Mouse (Mus musculus): ENCODE measurements around the gene Slc1a4. TPM values are rescaled to one million over a fixed set of nuclear protein-coding genes. Genes with fewer than 3 reads are reported as not detected.

Slc1a4 gene
- polyA plus RNA-seq, 1 experiment from 2014 or later, result 17.2 TPM

DNA sequence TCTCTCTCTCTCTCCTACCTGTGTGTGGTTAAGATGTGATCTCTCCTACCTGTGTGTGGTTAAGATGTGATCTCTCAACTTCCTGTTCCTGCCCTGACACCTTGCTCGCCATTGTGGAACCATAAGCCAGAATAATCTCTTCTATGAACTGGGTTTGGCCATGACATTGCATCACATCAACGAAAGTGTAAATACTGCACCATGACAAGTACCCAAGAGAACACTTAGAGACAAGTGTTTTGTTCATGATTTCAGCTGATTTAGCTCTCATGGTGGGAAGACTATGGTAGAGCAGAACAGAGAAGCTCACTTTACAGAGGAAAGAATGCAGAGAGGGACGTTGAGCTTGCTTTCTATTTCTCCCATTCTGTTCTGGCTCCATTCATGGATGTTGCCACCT, 48.0 kb downstream of the Slc1a4 start:
- ATAC-seq (replicated peaks; ENCODE audit: low FRiP score, low TSS enrichment, low read depth) (no peak), DNase-seq (ENCODE audit: low spot score) (no peak)
- H3K4me1 ChIP-seq (replicated peaks; ENCODE audit: control insufficient read depth, insufficient read depth, low read length), result no peaks in the 10 kb centered on the region
- H3K36me3 ChIP-seq (ENCODE audit: control insufficient read depth, insufficient read depth, low read length), result no peaks in the 10 kb centered on the region
- H3K27me3 ChIP-seq (replicated peaks; ENCODE audit: control insufficient read depth, insufficient read depth, low read length), result no peaks in the 10 kb centered on the region
- WGBS, result 82% methylated on average over 3 of the region's 3 CpGs
- no peak overlapping the region for H3K9ac ChIP-seq (ENCODE audit: low read length)
- H3K27ac ChIP-seq (ENCODE audit: low read depth), result no peak overlapping the region
- no peak overlapping the region for H3K4me3 ChIP-seq (ENCODE audit: low read depth, low read length)
- no peaks in the 10 kb centered on the region for H3K9me3 ChIP-seq (ENCODE audit: control insufficient read depth, low read length)
- H3K4me2 ChIP-seq (ENCODE audit: low read length), result no peak overlapping the region

- no peak for ATAC-seq (replicated peaks; ENCODE audit: low FRiP score, low TSS enrichment, low read depth)
- no peak for DNase-seq (ENCODE audit: low spot score)
- Histone ChIP-seq H3K27ac (ENCODE audit: low read depth) (no peak overlapping the region), H3K4me2 (ENCODE audit: low read length) (no peak overlapping the region), H3K9ac (ENCODE audit: low read length) (no peak overlapping the region), H3K36me3 (ENCODE audit: control insufficient read depth, insufficient read depth, low read length) (no peaks in the 10 kb centered on the region), H3K27me3 (replicated peaks; ENCODE audit: control insufficient read depth, insufficient read depth, low read length) (no peaks in the 10 kb centered on the region), H3K4me3 (ENCODE audit: low read depth, low read length) (no peak overlapping the region), H3K9me3 (ENCODE audit: control insufficient read depth, low read length) (no peaks in the 10 kb centered on the region), H3K4me1 (replicated peaks; ENCODE audit: control insufficient read depth, insufficient read depth, low read length) (no peaks in the 10 kb centered on the region)
- WGBS, result 87% methylated on average over 2 of the region's 2 CpGs
These were observed 49.8 kb downstream of the Slc1a4 start for GRCm38 (mm10) chr11:20282601-20283219.

DNA sequence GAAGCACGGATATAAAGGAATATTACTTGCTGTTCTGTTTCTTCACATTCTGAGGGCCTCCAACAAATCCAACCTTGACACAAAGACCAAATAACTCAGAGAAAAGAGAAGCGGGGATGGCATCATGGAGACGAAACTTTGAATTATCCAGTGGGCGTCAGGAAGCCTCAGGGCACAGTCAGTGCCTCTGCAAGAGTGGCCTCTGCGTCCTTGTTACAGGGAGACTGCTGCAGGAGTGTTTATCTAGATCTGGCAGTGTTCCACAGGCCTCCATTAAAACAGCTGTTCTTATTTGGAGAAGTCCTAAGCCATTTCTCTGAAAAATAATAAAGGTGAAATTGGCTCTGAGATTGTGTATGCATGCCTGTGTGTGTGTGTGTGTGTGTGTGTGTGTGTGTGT, 51.5 kb downstream of the Slc1a4 start:
- no peak overlapping the region for H3K27ac ChIP-seq (ENCODE audit: low read depth)
- DNase-seq (ENCODE audit: low spot score), result no peak
- no peak overlapping the region for H3K9ac ChIP-seq (ENCODE audit: low read length)
- H3K36me3 ChIP-seq (ENCODE audit: control insufficient read depth, insufficient read depth, low read length), result no peaks in the 10 kb centered on the region
- H3K4me2 ChIP-seq (ENCODE audit: low read length), result no peak overlapping the region
- no peaks in the 10 kb centered on the region for H3K4me1 ChIP-seq (replicated peaks; ENCODE audit: control insufficient read depth, insufficient read depth, low read length)
- H3K9me3 ChIP-seq (ENCODE audit: control insufficient read depth, low read length), result no peaks in the 10 kb centered on the region
- H3K4me3 ChIP-seq (ENCODE audit: low read depth, low read length), result no peak overlapping the region
- H3K27me3 ChIP-seq (replicated peaks; ENCODE audit: control insufficient read depth, insufficient read depth, low read length), result no peaks in the 10 kb centered on the region
- ATAC-seq (replicated peaks; ENCODE audit: low FRiP score, low TSS enrichment, low read depth), result no peak
- 48% methylated on average over 5 of the region's 5 CpGs for WGBS

- no peaks in the 10 kb centered on the region for H3K36me3 ChIP-seq (ENCODE audit: control insufficient read depth, insufficient read depth, low read length)
- H3K9me3 ChIP-seq (ENCODE audit: control insufficient read depth, low read length), result no peaks in the 10 kb centered on the region
- H3K27me3 ChIP-seq (replicated peaks; ENCODE audit: control insufficient read depth, insufficient read depth, low read length), result no peaks in the 10 kb centered on the region
- no peaks in the 10 kb centered on the region for H3K4me1 ChIP-seq (replicated peaks; ENCODE audit: control insufficient read depth, insufficient read depth, low read length)
- no peak overlapping the region for H3K27ac ChIP-seq (ENCODE audit: low read depth)
- H3K9ac ChIP-seq (ENCODE audit: low read length), result no peak overlapping the region
- WGBS, result 41% methylated on average over 5 of the region's 5 CpGs
- H3K4me3 ChIP-seq (ENCODE audit: low read depth, low read length), result no peak overlapping the region
- DNase-seq (ENCODE audit: low spot score) (no peak), ATAC-seq (replicated peaks; ENCODE audit: low FRiP score, low TSS enrichment, low read depth) (peak; percentile 77; the same call in 1 of the 2 replicates)
- no peak overlapping the region for H3K4me2 ChIP-seq (ENCODE audit: low read length)
These were observed 53.8 kb downstream of the Slc1a4 start for GRCm38 (mm10) chr11:20278702-20279101.

DNA sequence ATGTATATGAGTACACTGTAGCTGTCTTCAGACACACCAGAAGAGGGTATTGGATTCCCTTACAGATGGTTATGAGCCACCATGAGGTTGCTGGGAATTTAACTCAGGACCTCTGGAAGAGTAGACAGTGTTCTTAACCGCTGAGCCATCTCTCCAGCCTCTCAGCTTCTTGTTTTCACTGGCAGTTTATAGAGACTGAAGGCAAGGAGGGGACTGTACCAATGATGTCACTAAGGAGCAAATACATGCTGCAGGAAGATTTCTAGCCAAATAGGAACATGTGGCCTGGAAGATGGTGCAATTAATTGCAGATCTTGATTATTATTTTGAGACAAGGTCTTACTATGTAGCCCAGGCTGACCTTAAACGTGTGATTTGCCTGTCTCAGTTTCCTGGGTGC, 55.4 kb downstream of the Slc1a4 start:
- Histone ChIP-seq H3K4me3 (ENCODE audit: low read depth, low read length) (no peak overlapping the region), H3K9me3 (ENCODE audit: control insufficient read depth, low read length) (no peaks in the 10 kb centered on the region), H3K36me3 (ENCODE audit: control insufficient read depth, insufficient read depth, low read length) (no peaks in the 10 kb centered on the region), H3K4me2 (ENCODE audit: low read length) (no peak overlapping the region), H3K27ac (ENCODE audit: low read depth) (no peak overlapping the region), H3K9ac (ENCODE audit: low read length) (no peak overlapping the region), H3K27me3 (replicated peaks; ENCODE audit: control insufficient read depth, insufficient read depth, low read length) (no peaks in the 10 kb centered on the region), H3K4me1 (replicated peaks; ENCODE audit: control insufficient read depth, insufficient read depth, low read length) (no peaks in the 10 kb centered on the region)
- ATAC-seq (replicated peaks; ENCODE audit: low FRiP score, low TSS enrichment, low read depth), result no peak
- WGBS, result 64% methylated on average over 2 of the region's 2 CpGs
- DNase-seq (ENCODE audit: low spot score), result no peak

DNA sequence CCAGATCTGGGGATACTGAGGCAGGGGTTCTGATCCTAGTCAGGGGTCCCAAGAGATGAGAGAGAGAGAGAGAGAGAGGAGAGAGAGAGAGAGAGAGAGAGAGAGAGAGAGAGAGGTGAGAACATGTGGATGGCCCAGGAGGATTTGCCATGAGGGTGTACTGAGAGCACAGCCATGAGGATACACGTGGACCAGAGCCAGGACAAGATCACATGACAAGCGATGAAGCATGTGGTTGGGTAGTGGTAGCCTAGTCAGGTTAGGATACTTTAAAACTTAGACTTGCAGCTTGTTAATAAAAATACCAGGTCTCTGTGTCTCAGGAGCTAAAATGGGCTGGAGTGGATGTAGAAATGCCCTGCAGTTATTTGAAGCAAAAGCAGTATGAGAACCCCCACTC, 56.5 kb downstream of the Slc1a4 start:
- Histone ChIP-seq H3K9ac (ENCODE audit: low read length) (no peak overlapping the region), H3K4me2 (ENCODE audit: low read length) (no peak overlapping the region), H3K4me1 (replicated peaks; ENCODE audit: control insufficient read depth, insufficient read depth, low read length) (no peaks in the 10 kb centered on the region), H3K27ac (ENCODE audit: low read depth) (no peak overlapping the region), H3K4me3 (ENCODE audit: low read depth, low read length) (no peak overlapping the region), H3K36me3 (ENCODE audit: control insufficient read depth, insufficient read depth, low read length) (no peaks in the 10 kb centered on the region), H3K9me3 (ENCODE audit: control insufficient read depth, low read length) (no peaks in the 10 kb centered on the region), H3K27me3 (replicated peaks; ENCODE audit: control insufficient read depth, insufficient read depth, low read length) (no peaks in the 10 kb centered on the region)
- ATAC-seq (replicated peaks; ENCODE audit: low FRiP score, low TSS enrichment, low read depth) (no peak), DNase-seq (ENCODE audit: low spot score) (no peak)
- 68% methylated on average over 2 of the region's 2 CpGs for WGBS

- WGBS, result 84% methylated on average over 6 of the region's 6 CpGs
- DNase-seq (ENCODE audit: low spot score) (no peak), ATAC-seq (replicated peaks; ENCODE audit: low FRiP score, low TSS enrichment, low read depth) (no peak)
- H3K9me3 ChIP-seq (ENCODE audit: control insufficient read depth, low read length), result no peaks in the 10 kb centered on the region
- H3K4me1 ChIP-seq (replicated peaks; ENCODE audit: control insufficient read depth, insufficient read depth, low read length), result no peaks in the 10 kb centered on the region
- H3K36me3 ChIP-seq (ENCODE audit: control insufficient read depth, insufficient read depth, low read length), result no peaks in the 10 kb centered on the region
- H3K4me2 ChIP-seq (ENCODE audit: low read length), result no peak overlapping the region
- H3K27me3 ChIP-seq (replicated peaks; ENCODE audit: control insufficient read depth, insufficient read depth, low read length), result no peaks in the 10 kb centered on the region
- H3K9ac ChIP-seq (ENCODE audit: low read length), result no peak overlapping the region
- no peak overlapping the region for H3K4me3 ChIP-seq (ENCODE audit: low read depth, low read length)
- no peak overlapping the region for H3K27ac ChIP-seq (ENCODE audit: low read depth)
These were observed 62.6 kb downstream of the Slc1a4 start for GRCm38 (mm10) chr11:20269885-20270284.

DNA sequence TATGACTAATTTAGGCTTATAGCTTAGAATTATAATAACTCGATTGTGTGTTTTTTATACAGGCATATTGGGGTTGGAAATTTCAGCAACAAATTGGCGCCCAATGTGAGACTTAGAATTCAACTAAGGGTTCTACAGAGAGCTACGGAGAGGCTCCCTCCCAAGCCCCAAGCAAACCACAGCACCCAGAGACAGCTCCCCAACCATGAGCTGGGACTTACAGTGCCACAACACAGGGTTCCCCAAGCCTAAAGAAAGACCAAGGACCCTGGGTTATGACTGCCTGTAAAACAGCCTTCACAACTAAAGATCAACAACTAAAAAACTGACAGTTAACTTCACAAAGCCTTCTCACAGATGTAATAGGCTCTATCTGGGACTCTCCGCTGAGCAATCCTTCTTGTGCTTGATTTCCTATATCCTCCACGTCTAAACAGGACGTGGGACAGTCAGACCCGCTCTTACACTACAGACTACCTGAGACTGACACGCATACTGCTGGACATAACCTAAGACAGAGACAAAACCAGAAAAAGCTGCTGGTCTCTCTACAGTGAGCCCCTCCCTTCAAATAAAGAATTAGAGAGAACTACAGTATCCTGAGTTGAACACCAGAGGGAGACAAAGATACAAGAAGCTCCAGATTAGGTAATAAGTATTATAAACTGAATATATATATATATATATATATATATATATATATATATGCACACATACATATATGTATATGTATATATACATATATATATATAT, 69.7 kb downstream of the Slc1a4 start:
- Histone ChIP-seq H3K27ac (ENCODE audit: low read depth) (no peak overlapping the region), H3K27me3 (replicated peaks; ENCODE audit: control insufficient read depth, insufficient read depth, low read length) (no peaks in the 10 kb centered on the region), H3K4me2 (ENCODE audit: low read length) (no peak overlapping the region), H3K36me3 (ENCODE audit: control insufficient read depth, insufficient read depth, low read length) (no peaks in the 10 kb centered on the region), H3K9me3 (ENCODE audit: control insufficient read depth, low read length) (no peaks in the 10 kb centered on the region), H3K4me1 (replicated peaks; ENCODE audit: control insufficient read depth, insufficient read depth, low read length) (no peaks in the 10 kb centered on the region), H3K9ac (ENCODE audit: low read length) (no peak overlapping the region), H3K4me3 (ENCODE audit: low read depth, low read length) (no peak overlapping the region)
- DNase-seq (ENCODE audit: low spot score) (no peak), ATAC-seq (replicated peaks; ENCODE audit: low FRiP score, low TSS enrichment, low read depth) (no peak)
- 55% methylated on average over 8 of the region's 8 CpGs for WGBS

DNA sequence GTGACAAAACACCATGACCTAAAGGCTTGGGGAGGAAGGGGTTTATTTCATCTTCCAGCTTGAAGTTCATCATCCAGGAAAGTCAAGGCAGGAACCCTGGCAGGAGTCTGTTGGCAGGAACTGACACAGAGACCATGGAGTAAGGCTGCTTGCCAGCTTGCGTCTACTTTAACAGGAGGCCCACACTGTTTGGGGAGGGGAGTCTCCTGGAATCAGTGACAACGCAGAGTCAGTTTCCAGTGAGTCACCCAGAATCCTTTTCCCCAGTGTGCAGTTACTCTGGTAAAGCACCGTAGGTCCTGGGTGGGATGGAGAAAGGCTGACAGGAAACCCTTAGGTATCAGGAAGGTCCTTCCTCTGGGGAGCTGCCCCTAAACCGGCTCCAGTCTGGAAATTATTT, 77.7 kb downstream of the Slc1a4 start:
- H3K27ac ChIP-seq (ENCODE audit: low read depth), result no peak overlapping the region
- DNase-seq (ENCODE audit: low spot score) (no peak), ATAC-seq (replicated peaks; ENCODE audit: low FRiP score, low TSS enrichment, low read depth) (no peak)
- H3K9ac ChIP-seq (ENCODE audit: low read length), result no peak overlapping the region
- 88% methylated on average over 4 of the region's 4 CpGs for WGBS
- no peaks in the 10 kb centered on the region for H3K9me3 ChIP-seq (ENCODE audit: control insufficient read depth, low read length)
- no peak overlapping the region for H3K4me2 ChIP-seq (ENCODE audit: low read length)
- H3K36me3 ChIP-seq (ENCODE audit: control insufficient read depth, insufficient read depth, low read length), result no peaks in the 10 kb centered on the region
- no peak overlapping the region for H3K4me3 ChIP-seq (ENCODE audit: low read depth, low read length)
- H3K27me3 ChIP-seq (replicated peaks; ENCODE audit: control insufficient read depth, insufficient read depth, low read length), result no peaks in the 10 kb centered on the region
- no peaks in the 10 kb centered on the region for H3K4me1 ChIP-seq (replicated peaks; ENCODE audit: control insufficient read depth, insufficient read depth, low read length)

Measured in intestine, embryonic 14.5 days (tissue).